Mouse (Mus musculus): ENCODE measurements around the gene Cox15. TPM values are rescaled to one million over a fixed set of nuclear protein-coding genes. Genes with fewer than 3 reads are reported as not detected.

Cox15 gene
- polyA plus RNA-seq, 1 experiment from 2014 or later, result 12.9 TPM

DNA sequence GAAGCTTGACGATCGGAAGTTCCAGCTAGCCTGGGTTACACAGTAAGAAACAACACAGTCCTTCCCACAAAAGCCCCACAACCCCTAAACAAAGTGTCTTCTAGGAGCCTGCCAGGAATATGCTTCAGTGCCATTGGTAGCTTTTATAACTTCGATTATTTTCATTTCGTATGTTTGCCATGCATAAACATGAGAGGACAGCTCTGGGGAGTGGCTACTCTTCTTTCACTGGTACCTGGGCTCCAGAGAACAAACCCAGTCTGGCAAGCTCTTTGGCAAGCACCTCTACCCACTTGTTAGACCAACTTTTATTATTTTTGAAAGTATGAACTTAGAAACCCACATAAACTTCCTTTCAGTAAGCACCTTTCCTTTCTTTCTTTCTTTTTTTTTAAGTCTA is 23.8 kb upstream of the Cox15 start:
- Histone ChIP-seq H3K27ac (replicated peaks) (no peak overlapping the region), H3K4me2 (no peak overlapping the region), H3K27me3 (no peaks in the 10 kb centered on the region), H3K9ac (no peak overlapping the region), H3K9me3 (no peaks in the 10 kb centered on the region), H3K36me3 (no peaks in the 10 kb centered on the region), H3K4me3 (no peak overlapping the region), H3K4me1 (replicated peaks) (no peaks in the 10 kb centered on the region)
- no peak for ATAC-seq (ENCODE audit: low FRiP score, low read depth)
- WGBS, result 82% methylated on average over 4 of the region's 4 CpGs

DNA sequence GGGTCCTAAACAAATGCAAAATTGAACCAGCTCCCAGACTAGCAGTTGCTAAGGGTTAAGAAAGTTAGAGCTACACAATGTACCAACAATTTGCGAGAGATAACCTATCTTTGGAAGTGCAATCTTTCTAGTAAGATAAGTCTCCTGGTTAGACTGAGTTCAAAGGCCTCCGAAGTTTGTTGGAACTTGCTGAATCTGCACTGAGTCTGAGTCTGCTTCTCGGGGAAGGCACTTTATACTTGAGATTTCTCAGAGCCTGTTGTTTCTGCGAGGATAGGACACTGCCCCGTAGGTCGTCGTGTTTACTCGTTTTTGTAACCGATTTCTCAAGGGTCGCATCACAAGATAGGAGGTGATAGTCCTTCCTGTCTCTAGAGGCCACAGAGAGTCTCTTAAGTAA is 22.6 kb upstream of the Cox15 start:
- Histone ChIP-seq H3K9ac (no peak overlapping the region), H3K4me2 (no peak overlapping the region), H3K36me3 (no peaks in the 10 kb centered on the region), H3K9me3 (no peaks in the 10 kb centered on the region), H3K27me3 (no peaks in the 10 kb centered on the region), H3K4me3 (no peak overlapping the region), H3K27ac (replicated peaks) (no peak overlapping the region), H3K4me1 (replicated peaks) (no peaks in the 10 kb centered on the region)
- WGBS, result 77% methylated on average over 10 of the region's 10 CpGs
- no peak for ATAC-seq (ENCODE audit: low FRiP score, low read depth)

DNA sequence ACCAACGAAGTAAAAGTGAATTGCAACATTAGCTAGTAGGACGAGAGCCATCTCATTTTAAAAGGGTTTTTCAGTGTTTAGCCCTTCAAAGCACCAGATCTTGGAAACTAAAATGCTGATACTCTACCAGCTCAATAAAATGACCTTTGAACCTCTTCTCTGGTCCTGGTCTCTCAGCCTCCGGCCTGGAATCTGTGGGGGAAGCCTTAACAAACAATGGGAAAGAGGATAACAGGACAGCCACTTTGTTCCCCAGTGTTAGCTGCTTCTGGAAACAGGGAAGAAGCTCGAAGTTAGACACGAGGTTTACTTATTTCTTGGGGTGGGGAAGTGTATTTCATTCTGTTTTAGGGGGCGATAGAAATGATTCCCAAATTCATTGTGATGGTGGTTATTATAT is 19.5 kb upstream of the Cox15 start:
- Histone ChIP-seq H3K27me3 (no peaks in the 10 kb centered on the region), H3K9me3 (no peaks in the 10 kb centered on the region), H3K4me2 (no peak overlapping the region), H3K4me1 (replicated peaks) (no peaks in the 10 kb centered on the region), H3K4me3 (no peak overlapping the region), H3K9ac (no peak overlapping the region), H3K36me3 (no peaks in the 10 kb centered on the region), H3K27ac (replicated peaks) (no peak overlapping the region)
- ATAC-seq (ENCODE audit: low FRiP score, low read depth), result no peak
- WGBS, result 54% methylated on average over 6 of the region's 6 CpGs

DNA sequence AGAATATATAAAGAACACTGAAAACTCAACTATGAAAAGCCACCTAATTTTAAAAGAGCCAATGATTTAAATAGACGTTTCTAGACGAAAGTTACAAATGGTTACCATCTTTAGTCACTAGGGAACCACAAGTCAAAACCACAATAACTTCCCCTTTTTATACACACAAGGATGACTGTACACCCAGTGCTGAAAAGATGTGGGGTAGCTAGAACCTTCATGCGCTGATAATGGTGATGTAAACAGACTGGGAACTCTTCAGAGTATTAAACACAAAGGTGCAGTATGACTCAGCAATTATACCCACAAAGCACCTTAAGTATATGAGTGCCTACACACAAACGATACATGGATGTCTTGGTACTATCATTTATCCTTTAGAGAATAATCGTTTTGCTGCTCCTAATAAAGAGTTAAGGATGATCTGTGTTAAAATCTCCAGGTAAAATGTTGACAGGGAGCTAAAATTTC is 18.7 kb upstream of the Cox15 start:
- Histone ChIP-seq H3K36me3 (no peaks in the 10 kb centered on the region), H3K4me2 (no peak overlapping the region), H3K9me3 (no peaks in the 10 kb centered on the region), H3K9ac (no peak overlapping the region), H3K4me3 (no peak overlapping the region), H3K27me3 (no peaks in the 10 kb centered on the region), H3K4me1 (replicated peaks) (no peaks in the 10 kb centered on the region), H3K27ac (replicated peaks) (no peak overlapping the region)
- 92% methylated on average over 5 of the region's 5 CpGs for WGBS
- ATAC-seq (ENCODE audit: low FRiP score, low read depth), result no peak

DNA sequence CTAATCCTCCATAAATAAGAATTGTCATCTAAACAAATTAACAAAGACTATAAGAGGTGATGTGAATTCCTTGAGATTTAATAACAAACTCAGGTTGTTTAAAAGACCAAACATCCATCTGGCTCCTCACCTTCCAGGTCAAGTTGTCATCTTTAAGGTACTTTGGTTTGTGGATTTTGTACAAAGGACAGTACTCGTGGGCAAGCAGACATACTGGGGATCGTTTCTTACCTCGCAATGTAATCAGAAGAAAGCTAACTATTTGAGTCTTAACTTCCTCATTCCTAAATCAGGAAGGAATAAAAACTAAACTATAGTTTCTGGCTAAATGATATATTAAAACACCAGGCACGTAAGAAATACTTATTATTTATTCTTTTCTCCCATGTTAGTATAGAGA is 17.8 kb upstream of the Cox15 start:
- H3K4me1 ChIP-seq (replicated peaks), result no peaks in the 10 kb centered on the region
- H3K9me3 ChIP-seq, result no peaks in the 10 kb centered on the region
- WGBS, result 93% methylated on average over 4 of the region's 4 CpGs
- H3K4me3 ChIP-seq, result no peak overlapping the region
- no peaks in the 10 kb centered on the region for H3K36me3 ChIP-seq
- no peak for ATAC-seq (ENCODE audit: low FRiP score, low read depth)
- no peak overlapping the region for H3K27ac ChIP-seq (replicated peaks)
- no peak overlapping the region for H3K9ac ChIP-seq
- no peak overlapping the region for H3K4me2 ChIP-seq
- H3K27me3 ChIP-seq, result no peaks in the 10 kb centered on the region

DNA sequence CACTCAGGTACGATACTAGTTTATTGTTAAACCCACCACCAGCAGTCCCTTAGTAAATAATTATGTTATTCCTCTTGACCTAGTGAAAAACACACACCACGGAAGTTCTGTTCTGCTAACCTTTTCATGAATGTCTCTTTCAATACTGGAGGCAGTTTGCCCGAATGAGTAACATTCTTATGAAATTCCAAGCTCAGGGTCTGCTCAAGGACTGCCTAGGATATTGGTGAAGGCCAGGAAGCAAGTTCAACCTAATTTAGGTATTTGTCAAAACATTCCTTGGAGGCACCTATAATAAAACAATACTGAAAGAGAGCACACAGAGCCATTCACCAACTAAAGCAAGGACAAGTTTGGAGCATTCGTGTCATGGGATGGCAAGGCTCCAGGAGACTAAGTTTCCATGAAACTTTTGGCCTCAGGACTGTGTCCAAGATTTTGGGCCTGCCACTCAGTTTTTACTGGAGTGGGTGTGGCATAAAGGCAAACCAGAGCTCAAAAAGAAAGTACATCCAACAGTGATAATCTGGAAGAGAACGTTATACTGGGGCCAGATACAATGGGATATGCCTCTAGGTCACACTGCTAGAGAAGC is 16.7 kb upstream of the Cox15 start:
- H3K4me1 ChIP-seq (replicated peaks), result no peaks in the 10 kb centered on the region
- 87% methylated on average over 5 of the region's 5 CpGs for WGBS

DNA sequence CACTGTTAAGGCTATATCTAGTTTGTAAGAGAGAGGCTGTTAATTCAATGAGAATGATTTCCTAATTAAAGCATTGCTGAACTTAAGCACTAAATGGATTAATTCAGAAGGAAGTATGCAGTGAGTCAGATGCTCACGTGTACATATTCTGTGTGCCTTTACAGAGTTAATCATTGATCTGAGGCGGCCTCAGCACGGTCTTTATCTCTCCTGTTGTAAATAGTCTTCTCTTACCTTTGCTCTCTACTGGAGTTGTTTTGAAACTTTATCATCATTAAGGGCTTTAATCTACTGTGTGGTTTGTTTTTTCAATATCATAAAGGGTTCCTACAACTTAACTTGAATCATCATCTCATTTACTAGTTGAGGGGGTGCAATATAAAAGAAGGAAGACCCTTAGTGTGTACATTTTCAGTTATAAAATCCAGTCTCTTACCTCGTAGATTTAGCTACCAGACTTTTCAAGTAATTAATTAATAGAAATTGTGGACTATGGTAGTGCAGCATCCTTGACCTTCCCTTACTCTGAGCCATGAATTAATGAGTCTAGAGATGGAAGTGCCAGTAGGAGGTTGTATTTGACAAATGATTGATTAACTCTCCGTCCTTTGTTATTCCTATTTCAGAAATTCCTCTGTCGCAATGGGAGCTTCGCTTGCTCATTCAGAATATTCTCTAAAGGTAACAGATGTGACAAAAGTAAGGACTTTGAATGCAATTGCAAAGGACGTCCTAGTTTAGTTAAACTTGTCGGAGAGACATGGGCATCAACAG is 14.9 kb upstream of the Cox15 start:
- ATAC-seq (ENCODE audit: low FRiP score, low read depth), result no peak
- Histone ChIP-seq H3K4me2 (no peak overlapping the region), H3K27ac (replicated peaks) (no peak overlapping the region), H3K4me3 (no peak overlapping the region), H3K9me3 (no peaks in the 10 kb centered on the region), H3K36me3 (no peaks in the 10 kb centered on the region), H3K9ac (no peak overlapping the region), H3K4me1 (replicated peaks) (no peaks in the 10 kb centered on the region), H3K27me3 (no peaks in the 10 kb centered on the region)
- WGBS, result 50% methylated on average over 9 of the region's 9 CpGs

More for the DNA sequence above, 16.7 kb upstream of the Cox15 start:
- H3K9me3 ChIP-seq, result no peaks in the 10 kb centered on the region
- ATAC-seq (ENCODE audit: low FRiP score, low read depth), result no peak
- H3K9ac ChIP-seq, result no peak overlapping the region
- H3K27ac ChIP-seq (replicated peaks), result no peak overlapping the region
- H3K36me3 ChIP-seq, result no peaks in the 10 kb centered on the region
- no peak overlapping the region for H3K4me2 ChIP-seq
- no peak overlapping the region for H3K4me3 ChIP-seq
- no peaks in the 10 kb centered on the region for H3K27me3 ChIP-seq

DNA sequence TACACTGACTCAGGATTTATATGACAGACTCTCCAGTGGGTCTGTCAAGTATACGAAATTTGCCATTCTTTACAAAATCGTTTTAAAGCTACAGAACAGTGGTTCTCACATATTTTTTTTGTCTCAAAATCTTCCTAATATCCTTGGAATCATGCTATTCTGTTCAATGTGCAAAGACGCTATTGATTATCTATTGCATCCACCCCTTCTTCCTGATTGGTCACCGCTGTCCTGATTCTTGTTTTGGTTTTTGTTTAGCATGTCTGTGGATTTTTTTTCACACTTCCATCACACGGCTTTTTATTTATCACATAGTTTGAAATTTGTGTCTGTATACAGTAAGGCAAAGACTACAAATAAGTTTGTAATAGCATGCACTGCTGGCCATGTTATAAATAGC is 13.7 kb upstream of the Cox15 start:
- no peaks in the 10 kb centered on the region for H3K9me3 ChIP-seq
- H3K27ac ChIP-seq (replicated peaks), result no peak overlapping the region
- H3K4me1 ChIP-seq (replicated peaks), result no peaks in the 10 kb centered on the region
- no peak overlapping the region for H3K4me2 ChIP-seq
- WGBS, result 91% methylated on average over 5 of the region's 5 CpGs
- H3K9ac ChIP-seq, result no peak overlapping the region
- no peak for ATAC-seq (ENCODE audit: low FRiP score, low read depth)
- no peaks in the 10 kb centered on the region for H3K36me3 ChIP-seq
- no peaks in the 10 kb centered on the region for H3K27me3 ChIP-seq
- no peak overlapping the region for H3K4me3 ChIP-seq

DNA sequence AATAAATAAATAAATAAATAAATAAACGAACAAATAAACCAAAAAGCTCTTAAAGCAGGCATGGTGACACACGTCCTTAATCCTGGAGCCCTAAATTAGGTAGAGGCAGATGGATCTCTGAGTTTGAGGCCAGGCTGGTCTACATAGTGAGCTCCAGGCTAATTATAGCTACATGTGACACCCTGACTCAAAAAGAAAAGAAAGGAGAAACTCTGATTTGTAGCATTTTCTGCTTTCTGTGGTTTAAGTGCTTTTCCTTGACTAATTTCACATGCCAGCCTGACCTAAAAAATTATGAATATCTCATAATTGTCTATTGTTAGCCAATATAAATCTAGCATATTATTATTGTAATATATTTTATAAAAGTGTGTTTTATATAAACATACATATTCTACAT is 9.6 kb upstream of the Cox15 start:
- Histone ChIP-seq H3K4me2 (no peak overlapping the region), H3K4me1 (replicated peaks) (no peaks in the 10 kb centered on the region), H3K9me3 (no peaks in the 10 kb centered on the region), H3K4me3 (no peak overlapping the region), H3K9ac (no peak overlapping the region), H3K36me3 (no peaks in the 10 kb centered on the region), H3K27me3 (no peaks in the 10 kb centered on the region), H3K27ac (replicated peaks) (no peak overlapping the region)
- WGBS, result 86% methylated on average over 2 of the region's 2 CpGs
- no peak for ATAC-seq (ENCODE audit: low FRiP score, low read depth)

DNA sequence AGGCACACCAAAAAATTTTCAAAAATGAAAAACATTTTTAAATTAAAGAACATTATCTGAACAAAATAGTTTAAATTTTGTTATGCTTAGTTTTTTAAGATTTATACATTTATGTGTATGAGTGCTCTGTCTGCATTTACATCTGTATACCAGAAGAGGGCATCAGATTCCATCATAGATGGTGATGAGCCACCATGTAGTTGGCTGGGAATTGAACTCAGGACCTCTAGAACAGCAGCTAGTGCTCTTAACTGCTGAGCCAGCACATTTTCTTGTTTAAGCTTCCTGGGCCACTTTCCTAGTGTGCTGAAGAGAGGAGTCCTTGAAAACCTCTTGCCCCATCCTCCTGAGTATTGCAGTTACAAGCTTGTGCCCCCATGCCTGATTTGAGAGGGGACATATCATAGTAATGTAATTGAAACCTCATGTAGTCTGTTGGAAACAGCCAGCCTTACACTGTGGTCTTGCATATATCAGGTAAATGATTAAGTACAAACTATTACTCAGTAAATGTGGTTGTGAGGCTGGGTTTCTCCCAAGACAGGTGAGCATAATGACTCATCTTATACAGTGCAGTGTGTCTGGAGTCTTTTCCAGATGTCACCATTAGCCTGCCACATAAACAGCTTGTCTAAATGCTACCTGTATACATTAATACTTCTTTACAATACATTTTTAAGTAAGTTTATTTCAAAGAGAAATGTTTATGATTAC is 8.9 kb upstream of the Cox15 start:
- Histone ChIP-seq H3K9ac (no peak overlapping the region), H3K36me3 (no peaks in the 10 kb centered on the region), H3K4me2 (no peak overlapping the region), H3K27ac (replicated peaks) (no peak overlapping the region), H3K9me3 (no peaks in the 10 kb centered on the region), H3K27me3 (no peaks in the 10 kb centered on the region), H3K4me1 (replicated peaks) (no peaks in the 10 kb centered on the region), H3K4me3 (no peak overlapping the region)
- ATAC-seq (ENCODE audit: low FRiP score, low read depth), result no peak

DNA sequence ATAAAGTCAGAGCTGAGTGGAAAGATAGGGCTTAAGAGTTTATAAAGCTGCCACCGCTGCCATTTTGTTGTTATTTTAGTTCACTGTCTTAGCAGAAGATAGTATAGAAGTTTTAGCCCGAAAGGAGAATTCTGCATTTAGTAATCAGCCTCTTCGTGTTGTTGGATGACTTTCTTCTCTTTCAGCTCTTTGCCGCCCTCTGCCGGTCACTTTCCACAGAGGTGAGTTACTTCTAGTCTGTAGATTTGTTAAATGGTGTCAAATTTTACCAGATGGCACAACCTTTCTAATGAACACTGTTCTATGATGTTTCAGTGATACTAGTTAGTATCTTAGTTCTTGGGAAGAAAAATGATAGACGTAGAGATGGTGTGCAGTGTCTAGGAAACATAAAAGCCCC is 7.7 kb upstream of the Cox15 start:
- no peak for ATAC-seq (ENCODE audit: low FRiP score, low read depth)
- Histone ChIP-seq H3K4me3 (no peak overlapping the region), H3K27me3 (no peaks in the 10 kb centered on the region), H3K27ac (replicated peaks) (no peak overlapping the region), H3K9me3 (no peaks in the 10 kb centered on the region), H3K4me1 (replicated peaks) (no peaks in the 10 kb centered on the region), H3K36me3 (no peaks in the 10 kb centered on the region), H3K9ac (no peak overlapping the region), H3K4me2 (no peak overlapping the region)
- WGBS, result 23% methylated on average over 6 of the region's 6 CpGs

DNA sequence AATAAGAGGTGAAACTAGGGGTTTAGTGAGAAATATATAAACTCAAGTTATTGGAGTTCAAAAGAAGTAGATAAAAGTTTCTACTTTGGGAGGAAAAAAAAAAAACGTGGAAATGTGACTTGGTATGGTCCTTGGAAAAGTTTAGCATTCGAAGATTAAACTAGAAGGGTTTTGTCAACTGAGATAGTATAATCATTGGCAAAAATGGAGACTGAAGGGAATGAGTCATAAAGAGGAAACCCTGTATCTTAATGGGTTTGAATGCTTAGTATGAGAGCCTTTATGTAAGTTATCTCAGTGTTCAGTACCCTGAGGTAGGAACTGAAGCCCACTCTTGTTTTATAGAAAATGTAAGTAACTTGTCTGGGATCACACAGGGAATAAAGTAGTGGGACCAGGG is 2.1 kb upstream of the Cox15 start:
- Histone ChIP-seq H3K27me3 (no peaks in the 10 kb centered on the region), H3K27ac (replicated peaks) (no peak overlapping the region), H3K36me3 (peaks cover 1% of the 10 kb centered on the region; the same call in 1 of the 2 replicates), H3K9ac (no peak overlapping the region), H3K4me3 (no peak overlapping the region), H3K9me3 (no peaks in the 10 kb centered on the region), H3K4me2 (no peak overlapping the region), H3K4me1 (replicated peaks) (peaks cover 19% of the 10 kb centered on the region)
- 76% methylated on average over 2 of the region's 2 CpGs for WGBS
- ATAC-seq (ENCODE audit: low FRiP score, low read depth), result no peak
